Mouse (Mus musculus) mature B cell (primary cell): ENCODE measurements around the gene Oser1.

Source experiments
- in situ Hi-C: fragments of 300-500 bp; cut with MboI; formaldehyde crosslinking; loops from 2 replicates; pipeline ENCODE4 v1.14.3; 2019

Oser1 gene

DNA sequence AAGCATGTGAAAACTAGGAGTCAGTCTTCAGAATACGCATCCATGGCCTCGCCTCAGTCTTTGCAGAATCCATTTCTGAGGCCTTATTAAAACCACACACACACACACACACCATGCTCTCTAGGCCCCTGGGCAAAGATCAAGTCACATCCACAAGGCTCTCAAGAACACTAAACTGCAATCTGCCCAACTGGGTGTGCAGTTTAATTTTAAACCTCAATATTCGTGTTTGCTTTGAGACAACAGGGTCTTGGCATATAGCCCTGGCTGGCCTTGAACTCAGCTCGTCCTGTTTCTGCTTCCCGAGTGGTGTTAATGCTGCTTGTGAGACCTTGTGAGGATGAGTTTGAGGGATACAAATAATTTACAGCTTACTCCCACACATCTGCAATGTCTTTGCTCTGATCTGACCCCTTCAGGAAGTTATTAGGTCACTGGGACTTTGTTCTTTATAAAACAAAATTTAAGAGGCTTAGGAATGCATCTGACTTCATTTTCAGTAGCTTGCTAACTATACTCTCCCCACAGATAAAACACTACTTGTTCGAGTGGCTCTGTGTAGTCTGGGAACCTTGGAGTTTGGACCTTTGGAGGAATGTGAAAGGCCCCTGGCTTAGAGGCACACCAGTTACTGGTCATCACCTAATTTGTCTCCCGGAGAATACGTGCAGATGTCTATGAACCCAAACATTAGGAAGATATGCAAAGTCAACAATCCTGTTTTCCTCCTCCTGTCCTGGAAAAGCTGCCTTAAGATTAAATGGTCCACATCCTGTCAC lies 20.3 kb downstream of the Oser1 start:
- in situ Hi-C loops: no loop called here

- in situ Hi-C loops: no loop called here
Observed at GRCm38 (mm10) chr2:163401221-163401620, 23.3 kb downstream of the Oser1 start.

DNA sequence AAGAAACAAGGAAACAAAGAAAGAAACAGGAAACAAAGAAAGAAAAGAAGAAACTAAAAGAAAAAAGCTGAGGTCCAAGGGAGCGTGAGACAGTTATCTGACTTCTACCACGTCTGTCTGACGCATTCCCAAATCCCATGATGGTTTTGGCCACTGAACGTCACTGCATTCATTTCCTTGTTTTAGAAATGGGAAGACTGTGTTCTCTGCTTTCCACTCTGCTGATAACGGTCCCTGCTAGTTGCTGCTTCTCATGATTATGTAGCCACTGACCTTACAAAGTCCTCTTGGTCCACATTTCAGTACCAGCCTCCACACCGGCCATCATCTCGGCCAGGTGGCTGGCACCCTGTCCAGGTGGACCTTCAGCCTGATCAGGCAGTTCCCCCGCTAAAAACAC lies 25.3 kb downstream of the Oser1 start:
- in situ Hi-C loops: no loop called here

GRCm38 (mm10) chr2:163398770-163399169 lies 25.7 kb downstream of the Oser1 start:
- in situ Hi-C loops: no loop called here

DNA sequence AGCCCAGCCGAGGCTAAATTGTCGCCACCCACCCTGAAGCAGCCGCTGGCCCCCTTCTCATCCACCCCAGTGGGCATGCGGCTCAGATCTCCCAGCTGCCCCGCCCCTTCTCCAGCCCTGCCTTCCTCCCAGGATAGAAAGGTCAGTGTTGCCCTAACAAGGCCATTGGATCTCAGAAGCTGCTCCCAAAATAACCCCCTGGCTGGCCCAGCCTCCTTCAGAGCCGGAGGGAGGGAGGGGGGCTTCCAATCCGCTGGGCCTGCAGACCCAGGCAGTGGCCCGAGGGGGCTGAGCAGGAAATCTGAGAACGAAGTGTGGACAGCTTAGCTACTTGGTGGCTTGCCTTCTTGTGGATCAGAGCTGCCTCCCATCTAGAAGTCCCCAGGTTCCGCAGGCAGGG lies 26.6 kb downstream of the Oser1 start, which contains the start of gene Jph2:
Gene Jph2, minus strand, starts transcription at position 89 of the 400 bp plus-strand sequence.
- in situ Hi-C loops: no loop called here

GRCm38 (mm10) chr2:163397071-163397470 lies 27.4 kb downstream of the Oser1 start:
- in situ Hi-C loops: no loop called here

- in situ Hi-C loops: no loop called here
Observed at GRCm38 (mm10) chr2:163394977-163395376, 29.5 kb downstream of the Oser1 start.

- in situ Hi-C loops: no loop called here
Observed at GRCm38 (mm10) chr2:163393976-163394375, 30.5 kb downstream of the Oser1 start.

- in situ Hi-C loops: no loop called here
Observed at GRCm38 (mm10) chr2:163393241-163393640, 31.3 kb downstream of the Oser1 start.

GRCm38 (mm10) chr2:163392436-163392835 lies 32.1 kb downstream of the Oser1 start:
- in situ Hi-C loops: no loop called here

DNA sequence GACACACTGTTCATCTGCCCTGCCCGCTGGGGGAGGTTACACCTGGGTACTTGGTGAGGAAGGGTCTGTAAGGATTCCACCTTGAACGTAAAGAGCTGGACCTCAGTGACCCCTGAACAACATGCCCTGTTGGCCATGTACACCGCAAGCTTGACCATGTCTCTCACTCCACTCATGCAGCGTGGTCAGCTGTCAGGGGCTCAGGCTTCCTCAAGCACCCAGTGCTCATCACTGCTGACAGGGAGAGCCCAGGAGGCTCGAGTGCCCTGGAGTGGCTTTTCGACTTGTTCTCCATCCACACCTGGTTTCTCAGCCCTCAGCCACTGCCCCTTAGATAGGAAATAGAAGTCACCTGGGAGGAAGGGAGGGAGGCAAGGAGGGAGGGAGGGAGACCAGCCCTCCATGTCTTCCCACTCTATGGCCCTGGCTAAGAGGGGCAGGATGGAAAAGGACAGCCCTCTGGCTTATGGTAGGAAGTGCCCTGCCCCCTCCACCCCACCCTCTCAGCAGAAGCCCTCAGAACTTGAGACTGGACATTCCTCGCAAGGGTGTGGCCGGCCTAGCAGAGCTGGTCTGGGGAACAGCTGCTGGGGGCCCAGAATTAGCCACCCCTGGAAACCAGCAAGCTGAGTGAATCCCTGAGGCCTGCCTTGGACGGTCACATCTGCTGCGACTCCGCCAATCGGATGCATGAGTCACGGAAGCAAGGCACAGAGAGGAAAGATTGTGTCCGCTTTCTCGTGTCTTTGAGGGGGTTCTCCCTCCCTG lies 37.9 kb downstream of the Oser1 start:
- in situ Hi-C loops: no loop called here

GRCm38 (mm10) chr2:163385126-163385525 lies 39.4 kb downstream of the Oser1 start:
- in situ Hi-C loops: no loop called here

GRCm38 (mm10) chr2:163381246-163381645 lies 43.3 kb downstream of the Oser1 start:
- in situ Hi-C loops: no loop called here

- in situ Hi-C loops: no loop called here
Observed at GRCm38 (mm10) chr2:163379366-163379765, 45.1 kb downstream of the Oser1 start.

- in situ Hi-C loops: no loop called here
Observed at GRCm38 (mm10) chr2:163376082-163376481, 48.4 kb downstream of the Oser1 start.

DNA sequence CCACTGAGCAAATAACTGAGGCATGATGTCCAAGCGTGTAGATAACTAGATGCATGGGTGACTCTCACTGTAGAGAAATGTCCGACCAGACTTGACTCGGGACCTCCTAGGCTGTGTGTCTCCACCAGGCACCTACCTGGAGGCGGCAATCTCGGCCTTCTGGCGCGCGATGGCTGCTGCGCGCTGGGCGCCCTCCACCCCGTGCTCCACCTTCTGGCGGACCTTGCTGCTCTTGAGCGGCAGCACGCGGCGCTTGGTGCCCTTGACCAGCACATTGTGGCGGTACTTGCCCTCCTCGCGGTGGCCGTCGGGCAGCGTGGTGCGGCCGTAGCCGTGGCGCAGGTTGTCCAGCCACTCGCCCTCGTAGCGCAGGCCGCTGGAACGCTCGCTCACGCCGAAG lies 49.0 kb downstream of the Oser1 start:
- in situ Hi-C loops: no loop called here

DNA sequence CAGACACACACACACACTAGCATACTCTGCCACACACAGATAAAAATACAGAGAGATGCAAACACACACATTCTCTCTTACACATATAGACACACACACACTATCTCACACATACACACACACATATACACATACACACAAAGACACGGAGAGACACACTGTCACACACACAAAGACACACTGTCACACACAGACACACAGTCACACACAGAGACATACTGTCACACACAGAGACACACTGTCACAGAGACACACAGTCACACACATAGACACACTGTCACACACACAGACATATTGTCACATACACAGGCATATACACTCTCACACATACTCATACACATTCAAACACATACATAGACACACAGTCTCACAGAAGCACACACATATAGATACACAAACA lies 51.9 kb downstream of the Oser1 start:
- in situ Hi-C loops: no loop called here

GRCm38 (mm10) chr2:163370175-163370574 lies 54.3 kb downstream of the Oser1 start:
- in situ Hi-C loops: no loop called here

DNA sequence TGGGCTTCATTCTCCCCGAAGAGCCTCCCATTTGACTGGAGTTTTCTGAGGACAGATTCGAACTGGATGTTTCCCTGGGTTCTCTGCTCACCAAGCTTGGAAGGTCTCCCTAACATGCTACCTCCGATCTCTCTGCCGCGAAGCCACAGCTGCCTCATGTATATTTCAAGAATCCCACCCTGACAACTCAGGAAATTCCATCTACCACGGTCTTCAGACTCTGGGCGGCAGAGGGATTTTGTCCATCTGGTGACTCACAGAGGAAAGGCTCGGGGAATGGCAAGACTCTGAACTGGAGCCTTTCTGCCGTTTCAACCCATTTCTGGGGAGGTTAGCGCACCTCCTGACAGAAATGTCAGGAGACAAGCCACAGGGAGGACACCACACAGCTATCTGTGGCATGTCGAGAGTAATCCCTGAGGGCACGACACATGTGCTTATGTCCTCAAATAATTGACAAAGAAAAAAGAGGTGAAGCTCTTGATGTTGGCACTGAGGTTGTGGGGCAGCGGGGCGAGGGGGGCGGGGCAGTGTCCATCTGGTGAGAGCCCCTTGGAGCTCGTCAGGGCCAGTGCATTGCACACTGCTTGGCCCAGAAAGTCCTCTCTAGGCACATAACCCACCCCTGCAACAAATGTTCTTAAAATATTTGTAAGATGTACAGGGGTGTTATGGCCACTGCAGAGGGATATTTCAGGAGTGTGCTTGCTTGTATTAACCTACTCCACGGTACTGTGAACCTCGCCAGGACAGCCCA lies 59.5 kb downstream of the Oser1 start:
- in situ Hi-C loops: no loop called here

GRCm38 (mm10) chr2:163362940-163363921 lies 61.3 kb downstream of the Oser1 start:
- in situ Hi-C loops: no loop called here
